Mouse (Mus musculus): ENCODE data around the gene Clcf1. TPM values are rescaled to one million over a fixed set of nuclear protein-coding genes. Genes with fewer than 3 reads are reported as not detected.

Gene Clcf1
- polyA plus RNA-seq, 1 experiment from 2014 or later, result 1.1 TPM

GRCm38 (mm10) chr19:4215451-4215840 is 1.4 kb downstream of the Clcf1 start:
- Histone ChIP-seq H3K9me3 (no peaks in the 10 kb centered on the region), H3K27me3 (ENCODE audit: poor library complexity, severe bottlenecking) (peaks cover 93% of the 10 kb centered on the region), H3K4me3 (peak overlapping the region; percentile 74), H3K36me3 (replicated peaks) (no peaks in the 10 kb centered on the region), H3K4me1 (peaks cover 74% of the 10 kb centered on the region), H3K27ac (peak overlapping the region; percentile 87)
- WGBS, result 4% methylated on average over 21 of the region's 21 CpGs
- DNase-seq (ENCODE audit: extremely low spot score, low spot score), result no peak

GRCm38 (mm10) chr19:4216041-4216685 is 2.1 kb downstream of the Clcf1 start:
- Histone ChIP-seq H3K27me3 (ENCODE audit: poor library complexity, severe bottlenecking) (peaks cover 92% of the 10 kb centered on the region), H3K27ac (peak overlapping the region; percentile 56; the same call in 1 of the 2 replicates), H3K4me1 (peaks cover 80% of the 10 kb centered on the region), H3K4me3 (peak overlapping the region; percentile 74), H3K36me3 (replicated peaks) (no peaks in the 10 kb centered on the region), H3K9me3 (no peaks in the 10 kb centered on the region)
- peak; percentile 59 for DNase-seq (ENCODE audit: extremely low spot score, low spot score)
- 25% methylated on average over 14 of the region's 14 CpGs for WGBS

GRCm38 (mm10) chr19:4217140-4217539 is 3.1 kb downstream of the Clcf1 start:
- Histone ChIP-seq H3K36me3 (replicated peaks) (no peaks in the 10 kb centered on the region), H3K4me1 (peaks cover 73% of the 10 kb centered on the region), H3K27me3 (ENCODE audit: poor library complexity, severe bottlenecking) (peaks cover 92% of the 10 kb centered on the region), H3K4me3 (no peak overlapping the region), H3K9me3 (no peaks in the 10 kb centered on the region), H3K27ac (no peak overlapping the region)
- DNase-seq (ENCODE audit: extremely low spot score, low spot score), result no peak
- WGBS, result 13% methylated on average over 5 of the region's 5 CpGs

- Histone ChIP-seq H3K27me3 (ENCODE audit: poor library complexity, severe bottlenecking) (peaks cover 89% of the 10 kb centered on the region), H3K4me1 (peaks cover 68% of the 10 kb centered on the region), H3K4me3 (no peak overlapping the region), H3K27ac (no peak overlapping the region), H3K36me3 (replicated peaks) (no peaks in the 10 kb centered on the region), H3K9me3 (no peaks in the 10 kb centered on the region)
- no peak for DNase-seq (ENCODE audit: extremely low spot score, low spot score)
- 46% methylated on average over 3 of the region's 3 CpGs for WGBS
These were observed 3.8 kb downstream of the Clcf1 start for GRCm38 (mm10) chr19:4217855-4218254.

GRCm38 (mm10) chr19:4218293-4218692 is 4.3 kb downstream of the Clcf1 start:
- DNase-seq (ENCODE audit: extremely low spot score, low spot score), result no peak
- Histone ChIP-seq H3K27me3 (ENCODE audit: poor library complexity, severe bottlenecking) (peaks cover 85% of the 10 kb centered on the region), H3K9me3 (no peaks in the 10 kb centered on the region), H3K4me3 (no peak overlapping the region), H3K36me3 (replicated peaks) (no peaks in the 10 kb centered on the region), H3K4me1 (peaks cover 64% of the 10 kb centered on the region), H3K27ac (no peak overlapping the region)
- WGBS, result 89% methylated on average over 11 of the region's 11 CpGs

- WGBS, result 80% methylated on average over 1 of the region's 1 CpGs
- no peaks in the 10 kb centered on the region for H3K36me3 ChIP-seq (replicated peaks)
- no peak overlapping the region for H3K4me3 ChIP-seq
- no peaks in the 10 kb centered on the region for H3K9me3 ChIP-seq
- H3K27ac ChIP-seq, result no peak overlapping the region
- peaks cover 59% of the 10 kb centered on the region for H3K4me1 ChIP-seq
- H3K27me3 ChIP-seq (ENCODE audit: poor library complexity, severe bottlenecking), result peaks cover 80% of the 10 kb centered on the region
- no peak for DNase-seq (ENCODE audit: extremely low spot score, low spot score)
These were observed 4.7 kb downstream of the Clcf1 start for GRCm38 (mm10) chr19:4218784-4219183.

GRCm38 (mm10) chr19:4219943-4220342 is 5.9 kb downstream of the Clcf1 start:
- Histone ChIP-seq H3K9me3 (no peaks in the 10 kb centered on the region), H3K27me3 (ENCODE audit: poor library complexity, severe bottlenecking) (peaks cover 68% of the 10 kb centered on the region), H3K4me3 (no peak overlapping the region), H3K4me1 (peaks cover 47% of the 10 kb centered on the region), H3K27ac (peak overlapping the region; percentile 41; the same call in 1 of the 2 replicates), H3K36me3 (replicated peaks) (no peaks in the 10 kb centered on the region)
- 87% methylated on average over 6 of the region's 6 CpGs for WGBS
- DNase-seq (ENCODE audit: extremely low spot score, low spot score), result no peak

GRCm38 (mm10) chr19:4220416-4220815 is 6.4 kb downstream of the Clcf1 start:
- Histone ChIP-seq H3K9me3 (no peaks in the 10 kb centered on the region), H3K4me3 (no peak overlapping the region), H3K27me3 (ENCODE audit: poor library complexity, severe bottlenecking) (peaks cover 63% of the 10 kb centered on the region), H3K36me3 (replicated peaks) (no peaks in the 10 kb centered on the region), H3K27ac (peak overlapping the region; percentile 40; the same call in 1 of the 2 replicates), H3K4me1 (peaks cover 43% of the 10 kb centered on the region)
- WGBS, result 71% methylated on average over 4 of the region's 4 CpGs
- no peak for DNase-seq (ENCODE audit: extremely low spot score, low spot score)

GRCm38 (mm10) chr19:4220957-4221743 is 7.1 kb downstream of the Clcf1 start:
- peaks cover 56% of the 10 kb centered on the region for H3K27me3 ChIP-seq (ENCODE audit: poor library complexity, severe bottlenecking)
- no peaks in the 10 kb centered on the region for H3K36me3 ChIP-seq (replicated peaks)
- H3K4me3 ChIP-seq, result no peak overlapping the region
- no peaks in the 10 kb centered on the region for H3K9me3 ChIP-seq
- 59% methylated on average over 14 of the region's 14 CpGs for WGBS
- peak overlapping the region; percentile 40; the same call in 1 of the 2 replicates for H3K27ac ChIP-seq
- peaks cover 35% of the 10 kb centered on the region for H3K4me1 ChIP-seq
- no peak for DNase-seq (ENCODE audit: extremely low spot score, low spot score)

- peaks cover 46% of the 10 kb centered on the region for H3K27me3 ChIP-seq (ENCODE audit: poor library complexity, severe bottlenecking)
- H3K27ac ChIP-seq, result peak overlapping the region; percentile 27; the same call in 1 of the 2 replicates
- no peaks in the 10 kb centered on the region for H3K9me3 ChIP-seq
- no peaks in the 10 kb centered on the region for H3K36me3 ChIP-seq (replicated peaks)
- DNase-seq (ENCODE audit: extremely low spot score, low spot score), result no peak
- no peak overlapping the region for H3K4me3 ChIP-seq
- 86% methylated on average over 11 of the region's 11 CpGs for WGBS
- H3K4me1 ChIP-seq, result peaks cover 25% of the 10 kb centered on the region
These were observed 8.1 kb downstream of the Clcf1 start for GRCm38 (mm10) chr19:4222165-4222564.

GRCm38 (mm10) chr19:4226779-4227178 is 12.7 kb downstream of the Clcf1 start:
- Histone ChIP-seq H3K4me3 (no peak overlapping the region), H3K4me1 (peaks cover 17% of the 10 kb centered on the region), H3K36me3 (replicated peaks) (no peaks in the 10 kb centered on the region), H3K27me3 (ENCODE audit: poor library complexity, severe bottlenecking) (peaks cover 35% of the 10 kb centered on the region), H3K9me3 (no peaks in the 10 kb centered on the region), H3K27ac (no peak overlapping the region)
- 89% methylated on average over 7 of the region's 7 CpGs for WGBS
- no peak for DNase-seq (ENCODE audit: extremely low spot score, low spot score)

- peaks cover 20% of the 10 kb centered on the region for H3K4me1 ChIP-seq
- 77% methylated on average over 5 of the region's 5 CpGs for WGBS
- no peaks in the 10 kb centered on the region for H3K9me3 ChIP-seq
- no peaks in the 10 kb centered on the region for H3K36me3 ChIP-seq (replicated peaks)
- peaks cover 28% of the 10 kb centered on the region for H3K27me3 ChIP-seq (ENCODE audit: poor library complexity, severe bottlenecking)
- DNase-seq (ENCODE audit: extremely low spot score, low spot score), result no peak
- H3K27ac ChIP-seq, result no peak overlapping the region
- no peak overlapping the region for H3K4me3 ChIP-seq
These were observed 13.4 kb downstream of the Clcf1 start for GRCm38 (mm10) chr19:4227446-4227845.

Measured in forebrain, embryonic 10.5 days (tissue).